Mouse (Mus musculus) forebrain, postnatal 0 days (tissue): Measurements from ENCODE around the gene Asb15. TPM values are rescaled to one million over a fixed set of nuclear protein-coding genes. Genes with fewer than 3 reads are reported as not detected.

Experiments
- ATAC-seq: fragments of 200-750 bp; cut with Nextera tagmentation; 2 replicates; pipeline ENCODE4 v1.8.0; 2017; ENCODE audit warnings: mild to moderate bottlenecking, moderate library complexity
- DNase-seq: peaks from one replicate; pipeline ENCODE4 v3.0.0-alpha.2; 2015
- H3K27ac ChIP-seq: fragments of 300-500 bp; sonication (generic); 2 replicates; pipeline ENCODE4 v1.5.1; 2014; ENCODE audit warnings: low read depth, mild to moderate bottlenecking, antibody characterized with exemption, low read length, moderate library complexity, mixed read lengths
- H3K27me3 ChIP-seq: fragments of 300-500 bp; sonication (generic); 2 replicates; pipeline ENCODE4 v1.6.1; 2014; ENCODE audit warnings: mild to moderate bottlenecking, low read length, mixed read lengths; ENCODE audit not compliant: insufficient read depth
- H3K36me3 ChIP-seq: fragments of 300-500 bp; sonication (generic); 2 replicates; pipeline ENCODE4 v1.6.1; 2014; ENCODE audit warnings: mild to moderate bottlenecking, moderate library complexity; ENCODE audit not compliant: insufficient read depth
- H3K4me1 ChIP-seq: fragments of 300-500 bp; sonication (generic); 2 replicates; pipeline ENCODE4 v1.6.1; 2014; ENCODE audit warnings: antibody characterized with exemption; ENCODE audit not compliant: insufficient read depth
- H3K4me2 ChIP-seq: fragments of 300-500 bp; sonication (generic); 2 replicates; pipeline ENCODE4 v1.6.1; 2014; ENCODE audit warnings: low read depth, mild to moderate bottlenecking, moderate library complexity
- H3K4me3 ChIP-seq: fragments of 300-500 bp; sonication (generic); 2 replicates; pipeline ENCODE4 v1.5.1; 2014; ENCODE audit warnings: low read depth, low read length, mixed read lengths
- H3K9ac ChIP-seq: fragments of 300-500 bp; sonication (generic); 2 replicates; pipeline ENCODE4 v1.6.1; 2014; ENCODE audit warnings: mild to moderate bottlenecking
- H3K9me3 ChIP-seq: fragments of 300-500 bp; sonication (generic); 2 replicates; pipeline ENCODE4 v1.6.1; 2016; ENCODE audit warnings: low read length
- CTCF ChIP-seq: sonication (generic); IDR thresholded peaks from 2 replicates; pipeline ENCODE4 v1.5.1; 2016; ENCODE audit warnings: antibody characterized with exemption, control low read depth, low read depth
- WGBS: fragments of 180-500 bp; shearing (Covaris S2); extraction: QIAGEN DNeasy Blood & Tissue Kit; methylation state at CpG from one replicate; pipeline ENCODE4 v1.1.7; 2014; 5-methylcytosine and 5-hydroxymethylcytosine counted together
- polyA plus RNA-seq: library from polyadenylated mRNA; unstranded; fragments of >200 nt; fragmentation: Nextera tagmentation; extraction: Ambion mirVana; gene quantifications from 2 replicates; pipeline ENCODE4 v1.2.1, GENCODE M21; 2015
- total RNA-seq: library from RNA; depleted of rRNA; stranded (reverse); fragments of >200 nt; gene quantifications from 2 replicates; pipeline ENCODE4 v1.2.3, GENCODE M21; 2014

The Asb15 gene
- total and polyA plus RNA-seq, 2 experiments from 2014 or later: not detected

DNA sequence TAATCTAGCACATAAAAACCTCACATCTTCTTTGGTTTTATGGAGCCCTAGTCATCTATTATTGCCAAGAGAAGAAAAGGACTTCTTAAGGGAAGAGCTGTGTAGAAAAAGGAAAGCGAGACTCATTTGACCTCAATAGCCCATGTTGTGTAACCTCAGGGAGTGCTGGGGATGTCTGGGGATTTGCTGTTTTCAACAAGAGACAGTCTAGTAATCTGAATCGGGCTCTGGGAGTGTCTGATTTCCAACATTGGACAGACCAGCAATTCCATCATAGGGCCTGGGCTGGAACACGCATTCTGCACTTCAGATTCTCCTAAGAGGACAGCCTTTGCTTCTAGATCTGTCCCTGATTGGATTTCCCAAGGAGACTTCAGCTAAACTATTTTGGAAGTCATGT, 55.5 kb downstream of the Asb15 start:
- DNase-seq (no peak), ATAC-seq (no peak)
- no peak overlapping the region for H3K4me2 ChIP-seq
- H3K9ac ChIP-seq: no peak overlapping the region
- no peaks in the 10 kb centered on the region for H3K4me1 ChIP-seq
- no peak overlapping the region for H3K27ac ChIP-seq
- no peaks in the 10 kb centered on the region for H3K9me3 ChIP-seq
- WGBS: 82% methylated on average over 3 of the region's 3 CpGs
- no peaks in the 10 kb centered on the region for H3K27me3 ChIP-seq
- H3K4me3 ChIP-seq: no peak overlapping the region
- H3K36me3 ChIP-seq: no peaks in the 10 kb centered on the region
- TF ChIP-seq CTCF: no peak

DNA sequence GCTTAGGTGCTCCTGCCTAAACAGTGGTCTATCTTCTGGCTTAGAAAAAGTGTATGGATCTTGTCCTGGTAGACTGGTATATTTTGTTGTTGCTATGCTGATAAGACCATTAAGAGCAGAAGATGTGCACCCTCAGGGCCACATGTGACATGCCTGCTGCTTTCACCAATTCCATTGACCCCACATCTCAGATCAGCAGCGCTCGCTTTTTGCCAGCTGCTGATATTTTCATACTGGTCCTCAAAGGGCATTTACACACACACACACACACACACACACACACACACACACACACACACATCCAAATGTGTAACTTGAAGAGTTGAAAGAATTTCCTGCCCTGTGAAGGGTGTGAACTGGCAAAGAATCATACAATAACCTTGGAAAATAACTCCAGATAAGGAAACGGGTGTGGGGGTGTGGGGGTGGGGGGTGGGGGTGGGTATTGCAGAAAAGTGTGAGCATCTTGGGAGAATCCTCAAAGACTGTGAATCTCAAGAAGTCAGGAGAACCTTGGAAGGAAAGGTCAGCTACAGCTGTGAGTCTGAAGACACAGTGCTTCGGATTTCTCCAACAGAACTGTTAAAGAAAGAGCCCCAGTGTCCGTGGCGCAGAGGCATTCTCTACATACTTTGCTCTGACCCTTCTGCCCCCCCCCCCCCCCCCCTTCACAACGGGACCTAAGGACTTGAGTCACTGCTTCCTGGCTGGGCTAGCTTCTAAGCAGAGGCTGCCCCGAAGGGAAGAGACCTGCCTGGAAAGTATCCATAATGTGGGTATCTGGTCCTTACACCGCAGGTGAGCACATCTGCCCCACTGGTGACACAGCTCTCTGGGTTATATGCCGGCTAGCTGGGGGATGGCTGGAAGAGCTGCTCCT, 57.7 kb downstream of the Asb15 start:
- Histone ChIP-seq H3K9me3 (no peaks in the 10 kb centered on the region), H3K4me1 (no peaks in the 10 kb centered on the region), H3K27me3 (no peaks in the 10 kb centered on the region), H3K4me3 (no peak overlapping the region), H3K9ac (no peak overlapping the region), H3K27ac (no peak overlapping the region), H3K36me3 (no peaks in the 10 kb centered on the region), H3K4me2 (no peak overlapping the region)
- TF ChIP-seq CTCF: no peak
- DNase-seq (no peak), ATAC-seq (no peak)
- WGBS: 65% methylated on average over 10 of the region's 10 CpGs

DNA sequence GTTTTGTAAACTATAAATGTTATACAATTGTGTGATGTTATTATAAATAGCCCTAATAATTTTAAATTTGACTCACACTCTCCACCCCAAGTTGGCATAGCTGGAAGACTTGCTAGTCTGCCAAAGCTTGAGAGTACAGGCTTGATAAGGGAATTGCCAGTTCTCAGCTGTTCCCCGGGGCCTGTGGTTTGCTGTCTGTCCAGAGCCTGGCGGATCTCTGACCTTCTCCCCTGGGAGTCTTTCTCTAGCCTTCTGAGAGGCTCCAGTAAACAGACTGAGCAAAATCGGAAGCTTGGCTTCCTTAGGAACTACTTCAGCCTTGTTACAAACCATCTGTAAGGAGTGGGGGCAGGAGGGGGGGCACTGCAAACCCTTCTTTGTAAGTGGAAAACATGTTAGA, 58.9 kb downstream of the Asb15 start:
- no peaks in the 10 kb centered on the region for H3K36me3 ChIP-seq
- no peak for TF ChIP-seq CTCF
- no peaks in the 10 kb centered on the region for H3K9me3 ChIP-seq
- H3K9ac ChIP-seq: no peak overlapping the region
- WGBS: 38% methylated on average over 3 of the region's 3 CpGs
- H3K27me3 ChIP-seq: no peaks in the 10 kb centered on the region
- no peak for DNase-seq
- H3K27ac ChIP-seq: no peak overlapping the region
- H3K4me3 ChIP-seq: no peak overlapping the region
- H3K4me2 ChIP-seq: no peak overlapping the region
- H3K4me1 ChIP-seq: no peaks in the 10 kb centered on the region
- ATAC-seq: peak; percentile 16; the same call in 1 of the 2 replicates

DNA sequence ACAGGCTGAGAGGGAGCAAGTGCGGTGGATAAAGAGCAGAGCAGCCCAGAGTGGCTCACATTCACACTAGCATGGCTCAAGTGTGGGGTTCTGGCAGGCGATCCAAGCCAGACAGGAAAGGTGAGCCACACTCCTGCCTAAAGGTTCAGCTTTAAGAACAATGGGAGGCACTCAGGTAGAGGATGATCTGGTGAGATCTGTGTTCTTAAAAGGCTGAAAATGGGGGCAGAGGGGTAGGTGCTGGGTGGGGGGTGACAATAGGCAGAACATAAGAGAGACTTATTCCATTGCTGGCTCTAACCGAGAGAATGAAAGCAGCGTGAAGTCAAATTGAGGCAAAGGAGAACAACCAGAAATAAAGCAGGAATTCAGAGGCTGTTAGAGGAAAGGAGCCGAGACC, 62.3 kb downstream of the Asb15 start:
- no peak for DNase-seq
- 86% methylated on average over 5 of the region's 5 CpGs for WGBS
- no peaks in the 10 kb centered on the region for H3K36me3 ChIP-seq
- no peak overlapping the region for H3K27ac ChIP-seq
- no peak overlapping the region for H3K4me2 ChIP-seq
- no peak for ATAC-seq
- no peak overlapping the region for H3K4me3 ChIP-seq
- no peaks in the 10 kb centered on the region for H3K9me3 ChIP-seq
- no peaks in the 10 kb centered on the region for H3K4me1 ChIP-seq
- no peak overlapping the region for H3K9ac ChIP-seq
- no peak for TF ChIP-seq CTCF
- H3K27me3 ChIP-seq: no peaks in the 10 kb centered on the region

DNA sequence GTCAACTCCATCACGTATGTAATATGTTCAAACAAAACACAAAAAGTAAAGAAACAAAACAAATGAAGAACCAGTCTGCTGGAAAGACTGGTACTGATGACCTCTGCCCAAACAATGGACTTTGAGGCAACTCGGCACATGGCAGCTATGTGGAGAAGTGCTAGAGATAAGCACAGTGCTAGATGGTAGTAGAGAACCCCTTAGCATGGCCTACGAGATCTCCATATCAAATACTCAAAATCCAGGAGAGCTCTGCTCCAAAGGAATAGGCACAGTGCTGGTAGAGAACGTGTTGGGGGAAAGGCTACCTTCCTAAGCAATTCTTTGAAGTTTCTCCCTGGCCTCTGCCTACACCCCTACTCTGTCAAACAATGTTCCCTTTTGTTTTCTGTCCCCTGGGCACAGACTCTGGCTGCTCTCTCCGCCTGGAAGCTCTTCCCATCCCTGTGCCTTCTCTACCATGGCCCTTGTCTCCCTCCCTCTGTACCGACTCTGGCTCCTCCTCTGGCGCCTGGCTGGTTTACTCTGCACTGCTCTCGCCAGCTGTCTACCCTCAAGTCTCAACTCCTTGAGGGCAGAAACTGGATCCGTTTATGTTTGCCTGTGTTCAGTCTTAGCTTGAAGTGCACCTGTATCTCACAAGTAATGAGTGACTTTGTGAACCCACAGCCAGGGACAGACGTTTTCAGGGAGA, 63.7 kb downstream of the Asb15 start:
- WGBS: 52% methylated on average over 10 of the region's 10 CpGs
- ATAC-seq: no peak
- no peak for TF ChIP-seq CTCF

DNA sequence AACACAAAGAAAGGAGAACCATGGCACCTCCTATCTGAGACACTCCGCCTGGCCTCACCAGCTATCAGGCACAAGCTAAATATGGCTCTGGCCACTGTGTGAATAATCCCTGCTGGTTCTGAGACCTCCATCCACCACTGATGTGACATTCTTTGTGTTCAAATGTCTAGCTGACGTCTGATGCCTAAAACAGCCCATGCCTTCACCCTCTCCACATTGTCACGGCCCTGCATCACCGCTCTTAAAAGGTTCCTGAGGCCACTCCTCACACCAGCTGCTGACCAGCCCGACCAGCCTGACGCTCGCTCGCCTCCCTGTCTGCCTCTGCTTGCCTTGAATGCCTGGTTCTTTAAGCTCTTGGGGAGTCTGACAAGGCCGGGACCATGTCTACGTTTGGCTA, 69.6 kb downstream of the Asb15 start, which contains the start of gene Lmod2:
Gene Lmod2, plus strand, starts transcription at position 263 of the 400 bp plus-strand sequence.
- H3K9me3 ChIP-seq: no peaks in the 10 kb centered on the region
- no peak for TF ChIP-seq CTCF
- WGBS: 71% methylated on average over 10 of the region's 10 CpGs
- no peak within 1 kb of the TSS for H3K4me2 ChIP-seq
- H3K27ac ChIP-seq: no peak within 1 kb of the TSS
- no peaks in the 10 kb centered on the region for H3K36me3 ChIP-seq
- no peak within 1 kb of the TSS for H3K4me3 ChIP-seq
- no peak within 1 kb of the TSS for H3K9ac ChIP-seq
- no peaks in the 10 kb centered on the region for H3K4me1 ChIP-seq
- ATAC-seq (no peak), DNase-seq (no peak)
- no peaks in the 10 kb centered on the region for H3K27me3 ChIP-seq

More for the DNA sequence above, 63.7 kb downstream of the Asb15 start:
- Histone ChIP-seq H3K4me1 (no peaks in the 10 kb centered on the region), H3K9me3 (no peaks in the 10 kb centered on the region), H3K4me3 (no peak overlapping the region), H3K4me2 (no peak overlapping the region), H3K27ac (no peak overlapping the region), H3K27me3 (no peaks in the 10 kb centered on the region), H3K36me3 (no peaks in the 10 kb centered on the region), H3K9ac (no peak overlapping the region)
- no peak for DNase-seq

DNA sequence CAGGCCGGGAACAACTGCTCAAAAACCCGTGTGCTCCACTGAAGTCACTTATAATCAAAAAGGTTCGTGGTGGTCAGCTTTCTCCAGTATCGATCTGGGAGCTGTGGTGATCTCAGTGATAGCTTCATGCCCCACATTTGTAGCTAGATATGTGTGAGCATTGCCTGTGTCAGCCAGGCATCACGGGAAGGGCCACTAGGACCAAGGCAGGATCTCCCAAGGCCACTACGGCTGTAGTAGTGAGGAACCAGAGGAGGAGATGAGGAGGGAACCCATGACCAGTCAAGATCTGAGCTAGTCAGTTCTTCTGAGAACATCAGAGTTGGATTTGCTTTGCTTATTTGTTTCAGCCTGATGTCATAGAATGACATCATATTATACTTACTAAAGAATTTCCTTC, 71.2 kb downstream of the Asb15 start:
- Histone ChIP-seq H3K4me2 (no peak overlapping the region), H3K36me3 (no peaks in the 10 kb centered on the region), H3K9me3 (no peaks in the 10 kb centered on the region), H3K4me1 (no peaks in the 10 kb centered on the region), H3K9ac (no peak overlapping the region), H3K27ac (no peak overlapping the region), H3K27me3 (no peaks in the 10 kb centered on the region), H3K4me3 (no peak overlapping the region)
- no peak for TF ChIP-seq CTCF
- ATAC-seq (no peak), DNase-seq (no peak)
- WGBS: 93% methylated on average over 6 of the region's 6 CpGs
